Mouse (Mus musculus) inflammation-experienced regulatory T-cells, adult 6 months (primary cell): ENCODE results near the gene Kcnc3. TPM values are rescaled to one million over a fixed set of nuclear protein-coding genes. Genes with fewer than 3 reads are reported as not detected.

ENCODE experiments used
- ATAC-seq: one replicate; pipeline ENCODE4 v1.8.0; 2017
- polyA plus RNA-seq, 3 experiments: library from polyadenylated mRNA; unstranded; fragments of 100-300 nt; shearing (Covaris generic); gene quantifications; one replicate each; pipeline ENCODE4 v1.2.1; 2017

The Kcnc3 gene
- polyA plus RNA-seq: not detected

GRCm38 (mm10) chr7:44590402-44591347, at the start of gene Kcnc3:
Gene Kcnc3, plus strand, starts transcription at chr7:44590664.
- peak; percentile 83 for ATAC-seq

- ATAC-seq: no peak
Observed at GRCm38 (mm10) chr7:44542555-44542954, 47.9 kb upstream of the Kcnc3 start.

- ATAC-seq: no peak
Observed at GRCm38 (mm10) chr7:44543071-44543470, 47.4 kb upstream of the Kcnc3 start.

GRCm38 (mm10) chr7:44546274-44546673, 44.2 kb upstream of the Kcnc3 start:
- ATAC-seq: no peak

- no peak for ATAC-seq
Observed at GRCm38 (mm10) chr7:44547041-44547440, 43.4 kb upstream of the Kcnc3 start.

- no peak for ATAC-seq
Observed at GRCm38 (mm10) chr7:44547725-44548124, 42.7 kb upstream of the Kcnc3 start.

GRCm38 (mm10) chr7:44548497-44549087, 41.9 kb upstream of the Kcnc3 start, which contains the start of gene Pold1:
Gene Pold1, minus strand, starts transcription at chr7:44548849.
- ATAC-seq: peak; percentile 95

GRCm38 (mm10) chr7:44549621-44550408, 40.6 kb upstream of the Kcnc3 start:
- ATAC-seq: no peak

GRCm38 (mm10) chr7:44550409-44550678, 40.1 kb upstream of the Kcnc3 start:
- ATAC-seq: no peak

GRCm38 (mm10) chr7:44551301-44551700, 39.2 kb upstream of the Kcnc3 start:
- ATAC-seq: no peak

GRCm38 (mm10) chr7:44551731-44552130, 38.7 kb upstream of the Kcnc3 start:
- no peak for ATAC-seq

- no peak for ATAC-seq
Observed at GRCm38 (mm10) chr7:44552141-44552908, 38.1 kb upstream of the Kcnc3 start.

GRCm38 (mm10) chr7:44553196-44553764, 37.2 kb upstream of the Kcnc3 start:
- peak; percentile 8 for ATAC-seq

- ATAC-seq: peak; percentile 85
Observed at GRCm38 (mm10) chr7:44553826-44554225, 36.6 kb upstream of the Kcnc3 start, which contains the start of gene Nr1h2. Gene Nr1h2, minus strand, starts transcription at chr7:44553951.

GRCm38 (mm10) chr7:44557629-44558028, 32.8 kb upstream of the Kcnc3 start:
- ATAC-seq: no peak

- ATAC-seq: peak; percentile 77
Observed at GRCm38 (mm10) chr7:44560435-44561400, 29.7 kb upstream of the Kcnc3 start.

GRCm38 (mm10) chr7:44563284-44563683, 27.2 kb upstream of the Kcnc3 start:
- no peak for ATAC-seq

GRCm38 (mm10) chr7:44564486-44564885, 26.0 kb upstream of the Kcnc3 start:
- no peak for ATAC-seq

GRCm38 (mm10) chr7:44565414-44565813, 25.1 kb upstream of the Kcnc3 start:
- no peak for ATAC-seq

GRCm38 (mm10) chr7:44568803-44569202, 21.7 kb upstream of the Kcnc3 start:
- no peak for ATAC-seq

GRCm38 (mm10) chr7:44570989-44571388, 19.5 kb upstream of the Kcnc3 start:
- no peak for ATAC-seq
